Mouse (Mus musculus) G1E (cell line): ENCODE data around the gene Tmem62.

Source experiments
- CTCF ChIP-seq: IDR thresholded peaks from 2 replicates; pipeline ENCODE4 v1.5.1; 2012; ENCODE audit warnings: low read depth, low read length, inconsistent platforms, mixed read lengths
- GATA1 ChIP-seq: IDR thresholded peaks from 2 replicates; pipeline ENCODE4 v1.6.1; 2012; ENCODE audit warnings: borderline replicate concordance, low read length, inconsistent platforms, mixed read lengths

- TF ChIP-seq CTCF (no peak), GATA1 (no peak)
Measured at GRCm38 (mm10) chr2:121015507-121015906, 38.7 kb downstream of the Tmem62 start.
